ENCODE assay signal across 21 mouse cellular contexts in the genomic region with DNA sequence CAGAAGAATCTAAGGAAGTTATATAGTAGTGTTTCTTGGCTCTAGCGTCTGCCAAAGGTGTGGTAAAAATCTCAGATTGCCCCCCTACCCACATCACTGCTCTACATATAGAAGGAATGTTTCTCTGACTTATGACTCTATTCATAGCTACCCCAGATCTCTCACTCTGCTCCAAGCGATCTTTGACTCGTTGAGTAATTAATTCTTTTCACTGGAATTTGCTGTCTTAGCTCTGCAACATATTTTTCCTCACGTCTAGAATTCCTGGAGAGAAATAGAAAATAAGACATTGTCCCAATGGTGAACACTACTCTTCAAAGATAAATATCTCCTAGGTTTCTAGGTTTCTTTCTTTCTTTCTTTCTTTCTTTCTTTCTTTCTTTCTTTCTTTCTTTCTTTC.
DNase-seq lines count a peak whose midpoint lies in the region; ATAC-seq and TF ChIP-seq lines count a peak whose summit lies in the region.
"Had no signal": no experiment of that assay in that cellular context is flagged by ENCODE, and none has a peak within 500 bp of the region (broad histone marks: within the 10 kb centered on the region; RNA-seq: fewer than 3 reads in every experiment).

No protein-coding gene starts in this region.

- no peak for TF ChIP-seq POLR2A in kidney, adult 2 months (IDR thresholded peaks at IDR 0.05; ENCODE audit: low read depth, low read length)

- H3K9me3 ChIP-seq in kidney, embryonic 15.5 days (replicated peaks): no peaks in the 10 kb centered on the region
- no peaks in the 10 kb centered on the region for H3K9me3 ChIP-seq in kidney, postnatal 0 days (replicated peaks; ENCODE audit: low read length)
- H3K9me3 ChIP-seq in midbrain, embryonic 11.5 days (ENCODE audit: control insufficient read depth, low read length): no peaks in the 10 kb centered on the region
- H3K9me3 ChIP-seq in midbrain, embryonic 15.5 days: no peaks in the 10 kb centered on the region

- 0 out of 2 replicates have a peak overlapping the region, but pooled peaks have one; percentile 48 for H3K27ac ChIP-seq in kidney, embryonic 15.5 days
- H3K27ac ChIP-seq in kidney, postnatal 0 days: no peak overlapping the region
- H3K27ac ChIP-seq in kidney, adult 2 months (ENCODE audit: insufficient read depth, low read depth, low read length): no peak overlapping the region
- H3K27ac ChIP-seq in midbrain, embryonic 11.5 days (ENCODE audit: low read depth, low read length): no peak overlapping the region
- no peak overlapping the region for H3K27ac ChIP-seq in midbrain, embryonic 15.5 days

- H3K9ac ChIP-seq in kidney, embryonic 15.5 days: no peak overlapping the region
- no peak overlapping the region for H3K9ac ChIP-seq in kidney, postnatal 0 days (ENCODE audit: low read depth, low read length)
- H3K9ac ChIP-seq in midbrain, embryonic 11.5 days (ENCODE audit: low read length): no peak overlapping the region
- no peak overlapping the region for H3K9ac ChIP-seq in midbrain, embryonic 15.5 days

- no peak overlapping the region for H3K4me2 ChIP-seq in kidney, embryonic 15.5 days
- H3K4me2 ChIP-seq in kidney, postnatal 0 days (ENCODE audit: low read length): no peak overlapping the region
- no peak overlapping the region for H3K4me2 ChIP-seq in midbrain, embryonic 11.5 days
- H3K4me2 ChIP-seq in midbrain, embryonic 15.5 days: no peak overlapping the region

- no peak for DNase-seq in kidney, adult 9 months
- peak; percentile 54 for DNase-seq in kidney, postnatal 0 days (ENCODE audit: low spot score)
- DNase-seq in kidney, adult 2 months: no peak
- peak; percentile 51 for DNase-seq in midbrain, embryonic 11.5 days (ENCODE audit: low spot score, missing footprints)
- DNase-seq: adrenal gland, adult 2 months; adrenal gland, adult 8-10 months; adrenal gland, postnatal 10 days; adrenal gland, postnatal 14 days; adrenal gland, postnatal 25 days; adrenal gland, postnatal 36 days; B cell, adult 2 months; cerebellum, adult 11 months; cerebellum, adult 11-12 months; cerebellum, adult 18-20 months had no signal

- 49% methylated on average over 4 of the region's 4 CpGs for WGBS in kidney, embryonic 15.5 days
- 45% methylated on average over 4 of the region's 4 CpGs for WGBS in kidney, postnatal 0 days
- WGBS in kidney, adult 2 months: 38% methylated on average over 4 of the region's 4 CpGs
- 76% methylated on average over 4 of the region's 4 CpGs for WGBS in midbrain, embryonic 11.5 days
- WGBS in midbrain, embryonic 15.5 days: 77% methylated on average over 4 of the region's 4 CpGs

- no peaks in the 10 kb centered on the region for H3K27me3 ChIP-seq in kidney, embryonic 15.5 days
- H3K27me3 ChIP-seq in kidney, postnatal 0 days (ENCODE audit: insufficient read depth, low read length): no peaks in the 10 kb centered on the region
- no peaks in the 10 kb centered on the region for H3K27me3 ChIP-seq in kidney, adult 2 months (replicated peaks; ENCODE audit: control insufficient read depth, insufficient read depth, low read length)
- H3K27me3 ChIP-seq in midbrain, embryonic 11.5 days (ENCODE audit: control insufficient read depth, insufficient read depth, low read length): no peaks in the 10 kb centered on the region
- no peaks in the 10 kb centered on the region for H3K27me3 ChIP-seq in midbrain, embryonic 15.5 days (replicated peaks)
- H3K27me3 ChIP-seq: CH12.LX, Patski had no signal

- H3K4me3 ChIP-seq in kidney, embryonic 15.5 days (replicated peaks): no peak overlapping the region
- H3K4me3 ChIP-seq in kidney, postnatal 0 days (replicated peaks; ENCODE audit: low read depth, low read length): no peak overlapping the region
- no peak overlapping the region for H3K4me3 ChIP-seq in kidney, adult 2 months (ENCODE audit: insufficient read depth, low read depth, low read length)
- no peak overlapping the region for H3K4me3 ChIP-seq in midbrain, embryonic 11.5 days (ENCODE audit: low read depth, low read length)
- no peak overlapping the region for H3K4me3 ChIP-seq in midbrain, embryonic 15.5 days

- no peak for ATAC-seq in kidney, embryonic 15.5 days (replicated peaks; ENCODE audit: low FRiP score)
- no peak for ATAC-seq in kidney, postnatal 0 days (replicated peaks; ENCODE audit: low FRiP score, low read depth)
- no peak for ATAC-seq in midbrain, embryonic 11.5 days (ENCODE audit: low FRiP score)
- ATAC-seq in midbrain, embryonic 15.5 days (replicated peaks): no peak
- ATAC-seq: activated CD4-positive, CD25-positive, alpha-beta regulatory T cell, adult 4 months; CD4-positive, CD25-positive, alpha-beta regulatory T cell, adult 4 months; Patski had no signal

- TF ChIP-seq CTCF in kidney, postnatal 0 days (IDR thresholded peaks at IDR 0.05; ENCODE audit: low read depth): no peak
- no peak for TF ChIP-seq CTCF in kidney, adult 2 months (conservative IDR thresholded peaks at IDR 0.05; ENCODE audit: insufficient read depth, insufficient read length, low read depth, low read length)

- H3K36me3 ChIP-seq in kidney, embryonic 15.5 days: no peaks in the 10 kb centered on the region
- no peaks in the 10 kb centered on the region for H3K36me3 ChIP-seq in kidney, postnatal 0 days (ENCODE audit: insufficient read depth, low read length)
- no peaks in the 10 kb centered on the region for H3K36me3 ChIP-seq in kidney, adult 2 months (ENCODE audit: control insufficient read depth, insufficient read depth, low read length)
- no peaks in the 10 kb centered on the region for H3K36me3 ChIP-seq in midbrain, embryonic 11.5 days (ENCODE audit: control insufficient read depth, insufficient read depth, low read length)
- H3K36me3 ChIP-seq in midbrain, embryonic 15.5 days (replicated peaks): no peaks in the 10 kb centered on the region
- H3K36me3 ChIP-seq: G1E had no signal

- H3K4me1 ChIP-seq in kidney, embryonic 15.5 days: 0 out of 2 replicates have a peak, but pooled peaks cover 1% of the 10 kb centered on the region
- H3K4me1 ChIP-seq in kidney, postnatal 0 days (replicated peaks; ENCODE audit: insufficient read depth, low read length): no peaks in the 10 kb centered on the region
- H3K4me1 ChIP-seq in kidney, adult 2 months (ENCODE audit: control insufficient read depth, insufficient read depth, low read length): no peaks in the 10 kb centered on the region
- H3K4me1 ChIP-seq in midbrain, embryonic 11.5 days (ENCODE audit: control insufficient read depth, insufficient read depth, low read length): no peaks in the 10 kb centered on the region
- no peaks in the 10 kb centered on the region for H3K4me1 ChIP-seq in midbrain, embryonic 15.5 days

Comparison
In these comparisons a context has a peak if more than half of its experiments do, and no peak if none do; other contexts are left out.
1. DNase-seq: peak in kidney, postnatal 0 days (single experiment) and midbrain, embryonic 11.5 days (single experiment); none in kidney, adult 9 months (single experiment) and kidney, adult 2 months (single experiment).